Mouse (Mus musculus): ENCODE data around the gene Nrg4.

Nrg4 gene

GRCm38 (mm10) chr9:55208790-55209481, 117.7 kb downstream of the Nrg4 start, which contains the start of gene Fbxo22:
Gene Fbxo22 (plus strand): TSS chr9:55208925.
- DNase-seq = peak; percentile 86 to 89

GRCm38 (mm10) chr9:55208458-55208789, 118.2 kb downstream of the Nrg4 start:
- DNase-seq = no peak

DNA sequence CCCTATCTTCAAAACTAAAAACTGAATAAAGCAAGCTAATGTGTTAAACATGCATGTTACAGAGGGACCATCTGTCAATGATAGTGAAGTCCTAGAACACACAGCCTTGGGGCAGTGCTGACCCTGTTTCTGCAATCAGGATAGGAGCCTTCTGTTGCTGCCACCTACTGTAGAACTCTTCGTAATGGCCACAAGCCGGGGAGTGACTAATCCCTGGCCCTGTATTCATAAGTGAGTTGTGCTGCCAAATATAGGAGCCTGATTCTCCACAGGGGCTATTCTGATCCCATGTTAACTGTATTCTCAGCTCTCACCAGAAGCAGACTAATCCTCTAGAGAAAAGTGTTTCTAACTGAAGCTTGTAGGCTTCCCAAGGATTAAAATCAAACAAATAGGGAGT, 127.3 kb downstream of the Nrg4 start:
- DNase-seq = peak; percentile 61 to 76

- DNase-seq = no peak
These were observed 128.4 kb downstream of the Nrg4 start for GRCm38 (mm10) chr9:55198260-55198659.

- no peak for DNase-seq
These were observed 130.8 kb downstream of the Nrg4 start for GRCm38 (mm10) chr9:55195876-55196275.

DNA sequence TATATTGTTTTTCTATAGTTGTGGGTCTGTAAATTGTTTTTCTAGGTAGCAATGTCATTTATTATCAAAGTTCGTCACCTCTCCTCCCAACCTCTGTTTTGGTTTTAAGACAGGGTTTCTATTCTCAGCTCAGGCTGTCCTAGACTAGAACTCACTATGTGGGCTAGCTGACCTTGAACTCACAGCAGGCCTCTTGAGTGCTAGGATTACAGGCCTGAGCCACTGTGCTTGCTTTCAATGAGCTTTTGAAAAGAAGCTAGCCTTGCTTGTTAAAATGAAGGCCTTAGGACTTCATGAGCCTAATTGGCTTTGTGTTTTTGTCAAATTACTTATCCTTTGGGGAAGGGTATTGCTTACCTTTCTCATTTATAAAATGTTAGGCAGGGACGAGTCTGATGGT, 152.4 kb downstream of the Nrg4 start:
- no peak for DNase-seq

DNA sequence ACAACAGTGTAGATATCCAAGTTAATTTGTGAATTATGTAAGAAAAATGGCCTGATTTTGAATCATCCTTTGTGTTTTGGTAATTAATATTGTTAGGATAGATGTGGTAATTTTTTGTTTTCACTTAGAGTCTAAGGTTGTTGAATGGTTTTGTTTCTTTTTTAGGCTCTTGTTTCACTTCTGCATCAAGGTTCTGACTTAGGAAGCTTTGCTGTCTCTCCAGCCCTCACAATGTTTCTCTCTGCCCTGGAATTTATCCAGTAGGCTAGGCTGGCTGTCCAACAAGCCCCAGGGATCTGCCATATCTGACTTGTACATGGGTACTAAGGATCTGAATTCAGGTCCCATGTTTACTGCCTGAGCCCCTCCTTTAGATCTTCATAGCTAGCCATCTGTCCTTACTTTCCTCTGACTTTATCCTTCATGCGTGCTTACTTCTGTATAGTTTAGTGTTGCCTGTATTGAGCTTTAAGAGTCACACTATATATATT, 154.4 kb downstream of the Nrg4 start:
- DNase-seq = peak in 1 of 2 experiments; percentile 32

DNA sequence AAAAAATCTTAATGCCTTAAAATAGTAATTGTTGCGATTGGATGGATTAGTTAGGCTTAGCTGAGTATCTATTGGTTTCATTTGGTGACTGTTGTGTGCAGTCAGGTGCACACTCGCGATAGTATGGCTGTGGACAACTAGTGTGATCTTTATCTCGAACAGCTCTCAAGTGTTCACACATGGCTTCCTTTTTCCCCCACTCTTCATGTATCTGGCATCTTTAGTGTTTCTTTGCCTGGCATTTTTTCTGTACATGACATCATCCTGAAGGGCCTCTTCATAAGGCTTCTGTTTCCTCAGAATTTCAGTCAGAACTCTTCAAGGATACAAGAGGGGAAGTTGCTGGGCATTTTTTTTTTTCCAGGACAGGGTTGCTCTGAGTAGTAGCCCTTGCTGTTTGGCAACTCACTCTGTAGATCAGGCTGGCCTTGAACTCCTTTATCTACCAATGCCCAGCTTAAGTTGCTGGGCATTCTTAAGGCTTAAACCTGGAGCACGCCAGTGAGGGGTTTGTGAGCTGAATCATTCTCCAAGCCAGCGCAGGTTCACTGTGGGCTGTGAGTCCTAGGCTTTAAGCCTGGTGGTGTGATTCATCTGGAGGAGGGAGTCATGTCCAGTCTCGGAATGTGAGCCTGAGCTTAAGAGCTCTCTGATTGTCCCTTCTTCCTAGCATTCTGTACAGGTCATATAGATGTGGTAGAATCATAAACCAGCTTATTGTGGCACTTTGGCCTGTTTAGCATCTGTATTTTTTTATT, 155.8 kb downstream of the Nrg4 start:
- no peak for DNase-seq
